Mouse (Mus musculus) myocyte (in vitro differentiated cells): ENCODE measurements around the gene Stk35.

ENCODE experiments used
- CEBPB ChIP-seq: IDR thresholded peaks from 2 replicates; pipeline ENCODE4 v1.6.1; 2011; ENCODE audit warnings: mild to moderate bottlenecking, moderate library complexity; ENCODE audit not compliant: poor library complexity, insufficient read depth, severe bottlenecking
- E2F4 ChIP-seq: IDR thresholded peaks from one replicate; pipeline ENCODE4 v1.6.1; 2011; ENCODE audit warnings: mild to moderate bottlenecking, control low read depth, moderate library complexity; ENCODE audit not compliant: insufficient read depth
- MAX ChIP-seq: IDR thresholded peaks from one replicate; pipeline ENCODE4 v1.6.1; 2011; ENCODE audit warnings: low read depth, mild to moderate bottlenecking, control low read depth
- MYOD1 ChIP-seq, 3 experiments: IDR thresholded peaks; one replicate each; pipeline ENCODE4 v1.6.1; 2011; ENCODE audit warnings: control low read depth in 2 of 3, low read depth in 2 of 3, mild to moderate bottlenecking in 2 of 3, moderate library complexity in 1 of 3; ENCODE audit not compliant: insufficient read length in 2 of 3, control insufficient read depth in 1 of 3
- MYOG ChIP-seq, 3 experiments: IDR thresholded peaks; one replicate each; pipeline ENCODE4 v1.6.1; 2011; ENCODE audit warnings: control low read depth in 2 of 3, low read depth in 2 of 3, mild to moderate bottlenecking in 2 of 3; ENCODE audit not compliant: insufficient read length in 2 of 3, control insufficient read depth in 1 of 3, insufficient read depth in 1 of 3
- POLR2A ChIP-seq: IDR thresholded peaks from one replicate; pipeline ENCODE4 v1.6.1; 2011; ENCODE audit warnings: low read depth, mild to moderate bottlenecking, control low read depth, moderate library complexity; ENCODE audit not compliant: insufficient read length
- POLR2AphosphoS2 ChIP-seq: IDR thresholded peaks from one replicate; pipeline ENCODE4 v1.6.1; 2011; ENCODE audit warnings: low read depth, control low read depth; ENCODE audit not compliant: insufficient read length
- REST ChIP-seq: IDR thresholded peaks from one replicate; pipeline ENCODE4 v1.6.1; 2011; ENCODE audit warnings: mild to moderate bottlenecking, control low read depth, moderate library complexity; ENCODE audit not compliant: insufficient read depth, insufficient read length
- SRF ChIP-seq: IDR thresholded peaks from one replicate; pipeline ENCODE4 v1.6.1; 2011; ENCODE audit warnings: low read depth; ENCODE audit not compliant: control insufficient read depth, insufficient read length
- TCF12 ChIP-seq: IDR thresholded peaks from one replicate; pipeline ENCODE4 v1.6.1; 2011; ENCODE audit warnings: mild to moderate bottlenecking, control low read depth; ENCODE audit not compliant: poor library complexity, insufficient read depth, severe bottlenecking
- TCF3 ChIP-seq: IDR thresholded peaks from one replicate; pipeline ENCODE4 v1.6.1; 2011; ENCODE audit warnings: low read depth, control low read depth; ENCODE audit not compliant: insufficient read length
- USF1 ChIP-seq: IDR thresholded peaks from one replicate; pipeline ENCODE4 v1.6.1; 2011; ENCODE audit warnings: low read depth, mild to moderate bottlenecking, control low read depth, moderate library complexity

- no peak for TF ChIP-seq CEBPB
- TF ChIP-seq USF1: no peak
- TF ChIP-seq POLR2A: no peak
- TF ChIP-seq POLR2AphosphoS2: no peak
- no peak for TF ChIP-seq MYOD1 (IDR thresholded peaks at IDR 0.05; ENCODE audit: control insufficient read depth in 1 of 3, insufficient read length in 2 of 3, low read depth in 2 of 3)
- TF ChIP-seq MAX: no peak
- TF ChIP-seq REST: no peak
- no peak for TF ChIP-seq E2F4
- no peak for TF ChIP-seq MYOG (IDR thresholded peaks at IDR 0.05; ENCODE audit: control insufficient read depth in 1 of 3, insufficient read depth in 1 of 3, insufficient read length in 2 of 3, low read depth in 2 of 3)
- TF ChIP-seq TCF12: no peak
- TF ChIP-seq SRF: no peak
- no peak for TF ChIP-seq TCF3
Measured at GRCm38 (mm10) chr2:129863256-129863655, 62.9 kb downstream of the Stk35 start.
